Mouse (Mus musculus) kidney, adult 2 months (tissue): ENCODE measurements at regions not wholly inside any gene's neighbourhood (a gene's known extent, or its start where the extent isn't known, plus 50 kb on each side); places are given as distances from the start of the nearest gene placed in this dataset.
A peak's percentile ranks its signal among the peaks of the same experiment; 100 is the strongest.

Source experiments
- DNase-seq: peaks from one replicate; pipeline ENCODE4 v3.0.0; 2021
- H3K27ac ChIP-seq: fragments of 200-500 bp; 2 replicates; pipeline ENCODE4 v1.5.1; 2012; ENCODE audit warnings: low read depth, low read length, control low read depth, inconsistent platforms; ENCODE audit not compliant: insufficient read depth
- H3K27me3 ChIP-seq: fragments of 200-500 bp; replicated peaks from 2 replicates; pipeline ENCODE4 v1.6.1; 2012; ENCODE audit warnings: mild to moderate bottlenecking, moderate library complexity, low read length, inconsistent platforms; ENCODE audit not compliant: control insufficient read depth, insufficient read depth
- H3K36me3 ChIP-seq: fragments of 200-500 bp; 2 replicates; pipeline ENCODE4 v1.6.1; 2012; ENCODE audit warnings: mild to moderate bottlenecking, moderate library complexity, low read length, inconsistent platforms; ENCODE audit not compliant: control insufficient read depth, insufficient read depth
- H3K4me1 ChIP-seq: fragments of 200-500 bp; 2 replicates; pipeline ENCODE4 v1.6.1; 2011; ENCODE audit warnings: low read length; ENCODE audit not compliant: control insufficient read depth, insufficient read depth
- H3K4me3 ChIP-seq: fragments of 200-500 bp; 2 replicates; pipeline ENCODE4 v1.5.1; 2011; ENCODE audit warnings: mild to moderate bottlenecking, low read depth, low read length, control low read depth; ENCODE audit not compliant: insufficient read depth
- CTCF ChIP-seq: fragments of 200-500 bp; conservative IDR thresholded peaks from 2 replicates; pipeline ENCODE4 v1.5.1; 2011; ENCODE audit warnings: low read depth, mild to moderate bottlenecking, control low read depth, low read length, moderate library complexity, mixed read lengths; ENCODE audit not compliant: insufficient read depth, insufficient read length
- POLR2A ChIP-seq: fragments of 200-500 bp; IDR thresholded peaks from one replicate; pipeline ENCODE4 v1.6.1; 2011; ENCODE audit warnings: low read depth, low read length, control low read depth
- WGBS: fragments of 180-500 bp; shearing (Covaris S2); methylation state at CpG from one replicate; pipeline ENCODE4 v1.1.7; 2018; 5-methylcytosine and 5-hydroxymethylcytosine counted together

- TF ChIP-seq CTCF (no peak), POLR2A (no peak)
- Histone ChIP-seq H3K36me3 (no peaks in the 10 kb centered on the region), H3K4me1 (no peaks in the 10 kb centered on the region), H3K4me3 (no peak overlapping the region), H3K27me3 (no peaks in the 10 kb centered on the region), H3K27ac (no peak overlapping the region)
- 90% methylated on average over 1 of the region's 1 CpGs for WGBS
- no peak for DNase-seq
Measured at GRCm38 (mm10) chr12:25923772-25924171, 491.3 kb downstream of the Rnf144a start.

- 44% methylated on average over 1 of the region's 1 CpGs for WGBS
- Histone ChIP-seq H3K27ac (no peak overlapping the region), H3K27me3 (no peaks in the 10 kb centered on the region), H3K4me1 (no peaks in the 10 kb centered on the region), H3K36me3 (no peaks in the 10 kb centered on the region), H3K4me3 (no peak overlapping the region)
- TF ChIP-seq POLR2A, result no peak
- no peak for TF ChIP-seq CTCF
- no peak for DNase-seq
Measured at GRCm38 (mm10) chr12:25905614-25906013, 509.4 kb downstream of the Rnf144a start.

GRCm38 (mm10) chr12:25896543-25896942 is 518.5 kb downstream of the Rnf144a start:
- Histone ChIP-seq H3K4me1 (no peaks in the 10 kb centered on the region), H3K36me3 (no peaks in the 10 kb centered on the region), H3K27ac (no peak overlapping the region), H3K27me3 (no peaks in the 10 kb centered on the region), H3K4me3 (no peak overlapping the region)
- no peak for DNase-seq
- TF ChIP-seq POLR2A, result no peak
- TF ChIP-seq CTCF, result no peak
- 65% methylated on average over 3 of the region's 3 CpGs for WGBS

DNA sequence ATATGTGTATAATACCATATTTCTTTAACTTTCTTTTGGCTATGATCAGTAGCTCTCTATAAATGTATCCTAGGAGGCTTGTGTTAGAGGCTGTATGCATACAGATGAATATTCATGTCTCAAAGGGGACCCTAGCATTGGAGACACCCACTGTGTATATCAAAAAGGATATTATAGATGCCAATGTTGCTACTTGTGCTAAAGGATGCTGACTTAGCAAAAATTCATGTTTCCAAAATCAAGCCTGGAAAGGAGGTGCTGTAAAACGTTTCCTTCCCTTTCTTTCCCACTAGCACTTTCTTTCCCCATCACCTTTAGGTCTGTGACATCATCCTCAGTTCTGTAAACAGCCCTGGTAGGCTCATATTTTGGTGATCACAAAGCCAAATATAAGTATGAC is 519.4 kb downstream of the Rnf144a start:
- no peak for DNase-seq
- Histone ChIP-seq H3K27me3 (no peaks in the 10 kb centered on the region), H3K27ac (no peak overlapping the region), H3K36me3 (no peaks in the 10 kb centered on the region), H3K4me1 (no peaks in the 10 kb centered on the region), H3K4me3 (no peak overlapping the region)
- WGBS, result 35% methylated on average over 1 of the region's 1 CpGs
- TF ChIP-seq CTCF (no peak), POLR2A (no peak)

DNA sequence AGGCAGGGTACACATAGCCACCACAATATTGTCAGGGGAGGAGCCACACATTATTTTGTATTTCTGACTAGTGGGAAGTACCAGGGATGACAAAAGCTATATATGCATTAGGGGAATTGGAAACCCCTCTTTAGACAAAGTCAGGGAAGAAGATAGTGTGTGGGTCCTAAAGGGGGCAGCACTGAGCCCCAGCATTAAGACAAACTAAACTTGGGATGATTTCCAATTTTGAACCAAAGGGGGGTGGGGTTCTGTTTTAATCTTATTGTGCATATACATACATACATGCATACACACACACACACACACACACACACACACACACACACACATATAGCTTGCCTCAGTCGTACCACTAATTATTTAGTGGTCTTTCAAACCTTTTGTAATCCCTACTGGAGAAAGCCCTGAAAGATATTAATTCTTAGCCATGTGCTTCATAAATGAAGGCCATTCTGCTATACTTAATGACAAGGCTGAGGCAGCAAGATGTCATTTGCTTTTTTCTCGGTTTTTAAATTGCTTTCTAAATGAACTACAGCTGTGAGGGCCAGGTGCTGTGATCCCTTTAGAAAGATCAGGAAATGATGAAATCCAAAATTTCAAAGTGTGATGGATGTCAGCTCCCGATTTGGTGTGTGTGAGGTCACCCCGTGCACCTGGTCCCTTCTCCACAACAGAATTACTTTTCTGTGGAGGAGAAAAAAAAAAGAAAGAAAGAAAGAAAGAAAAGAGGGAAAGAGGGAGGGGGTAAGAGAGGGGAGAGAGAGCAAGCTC is 523.5 kb downstream of the Rnf144a start:
- H3K4me1 ChIP-seq, result no peaks in the 10 kb centered on the region
- no peak overlapping the region for H3K27ac ChIP-seq
- DNase-seq, result no peak
- no peak overlapping the region for H3K4me3 ChIP-seq
- H3K27me3 ChIP-seq, result no peaks in the 10 kb centered on the region
- no peak for TF ChIP-seq POLR2A
- H3K36me3 ChIP-seq, result no peaks in the 10 kb centered on the region
- WGBS, result 73% methylated on average over 4 of the region's 4 CpGs

DNA sequence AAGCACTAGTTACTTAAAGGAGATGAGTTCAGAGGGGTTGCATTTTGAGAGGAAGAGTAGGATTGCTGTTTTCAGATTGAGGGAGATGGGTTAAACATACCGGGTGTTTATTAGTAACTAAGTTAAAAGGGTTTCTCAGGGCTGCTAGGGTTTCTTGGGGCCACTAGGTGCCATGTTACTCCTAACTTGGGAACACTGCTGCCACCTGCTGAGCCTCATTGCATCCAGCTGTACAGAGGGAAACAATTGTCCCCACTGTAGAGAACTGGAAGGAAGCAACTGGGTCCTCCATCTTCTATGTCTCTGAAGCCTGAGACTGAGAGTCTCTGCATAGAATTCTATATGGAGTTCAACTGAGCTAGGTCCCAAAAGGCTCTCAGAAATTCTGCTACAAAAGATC is 524.3 kb downstream of the Rnf144a start:
- TF ChIP-seq POLR2A (no peak), CTCF (peak; percentile 58)
- Histone ChIP-seq H3K4me3 (no peak overlapping the region), H3K27ac (no peak overlapping the region), H3K36me3 (no peaks in the 10 kb centered on the region), H3K4me1 (no peaks in the 10 kb centered on the region), H3K27me3 (no peaks in the 10 kb centered on the region)
- DNase-seq, result peak; percentile 32
- 45% methylated on average over 1 of the region's 1 CpGs for WGBS

DNA sequence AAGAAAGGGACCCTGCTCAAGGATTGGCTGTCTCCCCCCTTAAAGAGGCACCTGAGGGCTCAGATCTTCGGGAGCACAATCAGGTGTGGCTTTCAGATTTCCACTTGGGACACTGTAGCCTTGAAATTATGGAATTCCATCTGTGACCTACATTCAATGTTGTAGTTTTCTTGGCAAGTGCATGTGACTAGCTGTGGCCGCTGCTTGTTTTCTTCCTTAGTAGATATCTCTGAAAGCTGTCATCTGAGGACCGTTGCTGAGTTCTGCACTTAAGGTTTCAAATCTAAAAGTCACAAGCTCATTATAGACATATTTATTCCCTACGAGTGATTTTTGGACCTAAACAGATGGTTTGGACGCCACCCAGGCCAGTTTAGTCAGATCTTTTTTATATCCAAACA is 531.3 kb downstream of the Rnf144a start:
- Histone ChIP-seq H3K4me3 (no peak overlapping the region), H3K27ac (no peak overlapping the region), H3K27me3 (no peaks in the 10 kb centered on the region), H3K4me1 (no peaks in the 10 kb centered on the region), H3K36me3 (no peaks in the 10 kb centered on the region)
- DNase-seq, result no peak
- TF ChIP-seq POLR2A, result no peak
- no peak for TF ChIP-seq CTCF
- 73% methylated on average over 5 of the region's 5 CpGs for WGBS
